In the genomic region with DNA sequence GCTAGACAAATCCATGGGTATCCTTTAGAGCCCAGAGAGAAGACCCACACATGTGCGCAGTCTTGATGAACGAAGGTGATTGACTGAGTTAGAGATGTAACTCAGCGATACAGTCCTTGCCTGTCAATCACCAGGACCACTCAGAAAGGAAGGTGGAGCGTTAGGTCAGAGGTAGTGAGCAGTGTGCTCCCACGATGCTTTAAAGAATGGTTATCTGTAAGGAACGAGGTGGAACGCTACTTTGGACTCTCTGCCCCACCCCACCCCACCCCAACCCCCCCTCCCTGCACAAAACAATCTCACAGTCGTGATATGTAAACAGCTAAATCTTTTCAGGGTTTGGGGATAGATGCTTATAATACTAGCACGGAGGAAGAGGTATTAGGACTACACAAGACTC, we compare ENCODE assay signal across 22 mouse cellular contexts.
DNase-seq lines count a peak whose midpoint lies in the region; ATAC-seq and TF ChIP-seq lines count a peak whose summit lies in the region.
"Had no signal": no experiment of that assay in that cellular context is flagged by ENCODE, and none has a peak within 500 bp of the region (broad histone marks: within the 10 kb centered on the region; RNA-seq: fewer than 3 reads in every experiment).

No protein-coding gene starts in this region.

- no peak overlapping the region for H3K4me2 ChIP-seq in embryonic facial prominence, embryonic 13.5 days
- no peak overlapping the region for H3K4me2 ChIP-seq in intestine, embryonic 15.5 days (replicated peaks)
- H3K4me2 ChIP-seq in intestine, postnatal 0 days (replicated peaks; ENCODE audit: low read depth) = no peak overlapping the region
- H3K4me2 ChIP-seq: forebrain, embryonic 13.5 days; forebrain, embryonic 15.5 days had no signal

- WGBS in embryonic facial prominence, embryonic 13.5 days = 71% methylated on average over 9 of the region's 9 CpGs
- WGBS in embryonic facial prominence, embryonic 10.5 days = 77% methylated on average over 9 of the region's 9 CpGs
- WGBS in intestine, embryonic 15.5 days = 62% methylated on average over 9 of the region's 9 CpGs
- whole genome bisulfite sequencing in intestine, postnatal 0 days = 44% methylated on average over 9 of the region's 9 CpGs

- H3K27me3 ChIP-seq in embryonic facial prominence, embryonic 13.5 days = no peaks in the 10 kb centered on the region
- H3K27me3 ChIP-seq in embryonic facial prominence, embryonic 10.5 days (replicated peaks; ENCODE audit: low read depth, poor library complexity, severe bottlenecking) = no peaks in the 10 kb centered on the region
- no peaks in the 10 kb centered on the region for H3K27me3 ChIP-seq in intestine, embryonic 15.5 days (replicated peaks)
- H3K27me3 ChIP-seq in intestine, postnatal 0 days (replicated peaks; ENCODE audit: control insufficient read depth, insufficient read depth, low read length) = no peaks in the 10 kb centered on the region
- H3K27me3 ChIP-seq: forebrain, embryonic 13.5 days; forebrain, embryonic 15.5 days; Patski had no signal

- TF ChIP-seq CTCF in intestine, postnatal 0 days (IDR thresholded peaks at IDR 0.05; ENCODE audit: low read depth) = no peak

- 0 out of 2 replicates have a peak overlapping the region, but pooled peaks have one; percentile 39 for H3K27ac ChIP-seq in embryonic facial prominence, embryonic 13.5 days
- no peak overlapping the region for H3K27ac ChIP-seq in embryonic facial prominence, embryonic 10.5 days (replicated peaks)
- no peak overlapping the region for H3K27ac ChIP-seq in intestine, embryonic 15.5 days
- no peak overlapping the region for H3K27ac ChIP-seq in intestine, postnatal 0 days (ENCODE audit: low read depth, low read length)
- H3K27ac ChIP-seq: forebrain, embryonic 13.5 days; forebrain, embryonic 15.5 days had no signal

- no peak for DNase-seq in embryonic facial prominence, embryonic 10.5 days (ENCODE audit: low spot score)
- DNase-seq in induced T-regulatory cell, adult 2 months (ENCODE audit: low read depth) = peak; percentile 41
- no peak for DNase-seq in layer of hippocampus, postnatal 14 days (ENCODE audit: low spot score in 2 of 2)
- DNase-seq in urinary bladder, adult 18-20 months (ENCODE audit: low spot score in 2 of 2) = no peak
- DNase-seq: adrenal gland, adult 8-10 months; adrenal gland, postnatal 14 days; adrenal gland, postnatal 36 days; B cell, adult 2 months; cerebellum, adult 11-12 months; cerebellum, adult 2 months; cerebellum, adult 9-10 months; cerebellum, postnatal 10 days; cerebellum, postnatal 25 days; forebrain, postnatal 0 days had no signal

- no peak for ATAC-seq in embryonic facial prominence, embryonic 13.5 days (ENCODE audit: insufficient number of reproducible peaks, insufficient read depth, low FRiP score, low TSS enrichment, low read depth)
- peak; percentile 53; the same call in 1 of the 2 replicates for ATAC-seq in intestine, embryonic 15.5 days
- no peak for ATAC-seq in intestine, postnatal 0 days
- ATAC-seq: activated CD4-positive, CD25-positive, alpha-beta regulatory T cell, adult 4 months; forebrain, embryonic 13.5 days; forebrain, embryonic 15.5 days; forebrain, postnatal 0 days; Patski had no signal

- peaks cover 22% of the 10 kb centered on the region for H3K4me1 ChIP-seq in embryonic facial prominence, embryonic 13.5 days
- peaks cover 11% of the 10 kb centered on the region; the same call in 1 of the 2 replicates for H3K4me1 ChIP-seq in embryonic facial prominence, embryonic 10.5 days
- 0 out of 2 replicates have a peak, but pooled peaks cover 2% of the 10 kb centered on the region for H3K4me1 ChIP-seq in intestine, embryonic 15.5 days (replicated peaks)
- no peaks in the 10 kb centered on the region for H3K4me1 ChIP-seq in intestine, postnatal 0 days (replicated peaks; ENCODE audit: control insufficient read depth, insufficient read depth, low read length)
- H3K4me1 ChIP-seq: forebrain, embryonic 15.5 days had no signal

- no peaks in the 10 kb centered on the region for H3K9me3 ChIP-seq in embryonic facial prominence, embryonic 13.5 days
- H3K9me3 ChIP-seq in embryonic facial prominence, embryonic 10.5 days = no peaks in the 10 kb centered on the region
- no peaks in the 10 kb centered on the region for H3K9me3 ChIP-seq in intestine, embryonic 15.5 days
- H3K9me3 ChIP-seq in intestine, postnatal 0 days (ENCODE audit: control insufficient read depth) = no peaks in the 10 kb centered on the region
- H3K9me3 ChIP-seq: forebrain, embryonic 13.5 days; forebrain, embryonic 15.5 days; G1E had no signal

- H3K36me3 ChIP-seq in embryonic facial prominence, embryonic 13.5 days = no peaks in the 10 kb centered on the region
- H3K36me3 ChIP-seq in embryonic facial prominence, embryonic 10.5 days (replicated peaks) = no peaks in the 10 kb centered on the region
- H3K36me3 ChIP-seq in intestine, embryonic 15.5 days = no peaks in the 10 kb centered on the region
- H3K36me3 ChIP-seq in intestine, postnatal 0 days (ENCODE audit: control insufficient read depth, insufficient read depth) = no peaks in the 10 kb centered on the region
- H3K36me3 ChIP-seq: forebrain, embryonic 15.5 days; G1E had no signal

- H3K4me3 ChIP-seq in embryonic facial prominence, embryonic 13.5 days = no peak overlapping the region
- H3K4me3 ChIP-seq in embryonic facial prominence, embryonic 10.5 days = no peak overlapping the region
- H3K4me3 ChIP-seq in intestine, embryonic 15.5 days (replicated peaks) = no peak overlapping the region
- no peak overlapping the region for H3K4me3 ChIP-seq in intestine, postnatal 0 days (ENCODE audit: low read depth, low read length)
- H3K4me3 ChIP-seq: forebrain, embryonic 13.5 days; forebrain, embryonic 15.5 days had no signal

- no peak overlapping the region for H3K9ac ChIP-seq in embryonic facial prominence, embryonic 13.5 days
- H3K9ac ChIP-seq in intestine, embryonic 15.5 days = no peak overlapping the region
- H3K9ac ChIP-seq in intestine, postnatal 0 days (ENCODE audit: low read depth, low read length) = no peak overlapping the region
- H3K9ac ChIP-seq: forebrain, embryonic 13.5 days; forebrain, embryonic 15.5 days; forebrain, postnatal 0 days had no signal
